Mouse (Mus musculus) left cerebral cortex, postnatal 4 days (tissue): ENCODE data around the gene Gm49711. TPM values are rescaled to one million over a fixed set of nuclear protein-coding genes. Genes with fewer than 3 reads are reported as not detected.
"Not testable (repeated sequence)": the region's sequence is repeated elsewhere in the genome, so short reads cannot be mapped to it uniquely, and the experiment has no call there.

Source experiments
- DNase-seq: peaks from one replicate; pipeline ENCODE4 v3.0.0-alpha.2; 2022
- intact Hi-C: fragments of 180-260 bp; cut with DNase I; formaldehyde crosslinking; loops from one replicate; pipeline ENCODE4 v1.15.1; 2025
- total RNA-seq, 2 experiments: library from RNA; stranded (reverse); gene quantifications; 2 replicates each; pipeline ENCODE4 v1.2.3; 2021

Gene Gm49711
- total RNA-seq, 2 experiments from 2014 or later = 0.36 to 0.52 TPM

DNA sequence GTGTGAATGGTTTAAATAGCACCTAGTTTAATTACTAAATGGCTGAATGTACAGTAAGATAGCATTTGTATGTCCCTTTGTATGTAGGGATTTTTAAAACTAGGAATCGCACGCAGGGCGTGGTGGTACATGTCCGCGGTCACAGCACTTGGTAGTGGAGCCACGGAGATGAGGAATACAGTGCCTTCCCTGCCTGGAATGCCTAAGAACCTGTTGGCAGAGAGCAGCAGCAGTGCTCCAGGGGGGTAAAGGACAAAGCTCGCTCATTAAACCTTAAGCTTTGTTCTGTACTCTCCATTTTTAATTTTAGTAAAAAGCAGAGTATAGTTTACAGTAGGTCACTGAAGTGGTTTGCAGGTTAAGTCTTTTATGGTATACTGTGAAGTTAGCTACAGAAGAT lies 3.5 kb downstream of the Gm49711 start:
- intact Hi-C loops = no loop called here
- no peak for DNase-seq

DNA sequence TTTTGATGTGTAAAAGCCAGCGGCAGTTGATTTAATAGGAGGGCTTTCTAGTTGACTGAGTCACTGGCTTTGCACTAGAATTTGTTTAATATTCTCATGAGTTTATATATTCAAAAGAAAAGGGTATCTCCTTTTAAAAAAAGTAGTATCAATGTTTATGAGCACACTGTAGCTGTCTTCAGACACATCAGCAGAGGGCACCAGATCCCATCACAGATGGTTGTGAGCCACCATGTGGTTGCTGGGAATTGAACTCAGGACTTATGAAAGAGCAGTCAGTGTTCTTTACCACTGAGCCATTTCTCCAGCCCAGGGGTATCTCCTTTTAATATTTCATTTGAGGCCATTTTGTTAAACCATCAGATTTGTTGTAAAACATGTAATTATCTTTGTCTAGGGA lies 4.7 kb downstream of the Gm49711 start:
- DNase-seq = no peak
- intact Hi-C loops = no loop called here

DNA sequence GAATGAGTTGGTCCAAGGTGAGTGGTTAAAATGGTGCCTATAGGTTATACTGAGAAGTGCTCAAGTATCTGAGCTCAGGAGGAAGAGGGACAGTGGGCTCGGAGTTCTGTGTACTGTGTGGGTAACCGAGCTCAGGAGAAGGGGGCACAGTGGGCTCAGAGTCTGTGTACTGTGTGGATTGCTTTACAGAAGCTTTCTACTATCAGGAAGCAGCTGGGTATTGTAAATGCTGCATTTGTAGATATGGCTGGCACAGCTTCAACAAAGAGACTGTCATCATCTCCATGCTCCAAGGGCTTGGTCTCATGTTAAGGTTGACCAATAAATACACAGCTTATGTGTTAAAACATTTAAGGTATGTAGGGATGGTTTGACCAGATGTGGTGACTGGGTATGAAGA lies 6.7 kb downstream of the Gm49711 start:
- intact Hi-C loops = no loop called here
- DNase-seq = no peak

DNA sequence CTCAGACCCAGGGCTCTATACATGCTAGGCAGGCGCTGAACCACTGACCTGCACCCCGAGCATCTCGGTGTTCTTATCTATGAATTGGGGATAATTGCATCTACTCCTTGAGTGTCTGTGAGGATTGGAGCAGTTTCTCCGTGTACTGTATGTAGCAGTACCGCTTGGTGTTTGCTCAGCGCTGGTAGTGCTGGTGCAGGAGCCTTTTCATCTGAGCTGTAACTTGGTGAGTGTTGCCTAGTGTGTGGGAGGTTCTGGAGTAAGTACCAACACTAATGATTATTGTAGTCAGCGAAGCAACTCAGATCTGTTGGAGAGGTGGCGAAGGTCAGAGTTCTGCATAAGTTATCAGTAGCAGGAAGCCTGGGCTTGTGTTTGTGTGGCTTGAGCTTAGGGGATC lies 12.2 kb downstream of the Gm49711 start:
- no peak for DNase-seq
- intact Hi-C loops = no loop called here

DNA sequence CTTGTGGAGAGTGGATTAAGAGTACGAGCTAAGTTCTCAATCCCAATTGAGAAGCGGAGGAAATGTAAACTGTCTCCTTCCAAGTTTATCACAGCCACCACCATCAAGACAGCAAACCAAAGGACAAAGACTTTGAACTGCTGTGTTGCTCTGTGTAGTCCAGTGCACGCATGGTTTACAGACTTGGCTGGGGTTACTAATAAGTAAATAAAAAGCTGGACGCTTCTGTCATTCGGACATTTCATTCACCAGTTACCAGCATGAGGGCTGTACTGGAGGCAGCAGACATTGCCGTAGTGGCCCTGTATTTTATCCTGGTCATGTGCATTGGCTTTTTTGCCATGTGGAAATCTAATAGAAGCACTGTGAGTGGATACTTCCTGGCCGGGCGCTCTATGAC lies 18.7 kb downstream of the Gm49711 start:
- intact Hi-C loops = no loop called here
- DNase-seq = no peak

DNA sequence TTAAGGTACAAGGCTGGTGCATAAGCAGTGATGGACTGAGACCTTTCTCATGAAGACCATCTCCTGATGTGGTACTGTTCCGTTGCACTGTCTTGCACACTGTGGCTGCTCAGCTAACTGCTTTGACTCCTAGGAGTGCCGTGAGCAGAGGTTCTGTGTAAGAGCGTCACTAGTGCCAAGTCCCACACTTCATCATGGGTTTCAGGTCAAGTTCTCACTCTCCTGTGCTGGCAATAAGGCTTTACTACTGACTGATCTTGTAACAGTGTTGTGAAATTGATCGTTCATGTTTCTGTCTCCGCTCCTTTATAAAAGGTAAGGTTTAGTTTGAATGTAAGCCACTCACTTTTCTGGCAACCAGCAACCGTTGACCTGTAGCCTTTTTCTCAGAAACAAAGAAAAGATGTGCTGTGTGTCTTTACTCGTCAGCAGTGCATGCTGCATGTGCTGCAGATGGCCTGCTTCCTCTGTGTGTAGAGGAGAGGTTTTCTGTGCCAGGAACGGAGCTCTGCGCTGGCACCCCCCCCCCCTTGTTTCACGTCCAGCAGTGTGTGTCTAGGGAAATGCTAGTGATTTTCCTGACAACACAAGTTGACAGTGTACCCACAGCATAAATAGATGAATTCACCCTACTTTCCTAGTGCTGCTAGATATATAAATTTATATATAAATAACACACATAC lies 25.8 kb downstream of the Gm49711 start:
- no peak for DNase-seq
- intact Hi-C loops = no loop called here

DNA sequence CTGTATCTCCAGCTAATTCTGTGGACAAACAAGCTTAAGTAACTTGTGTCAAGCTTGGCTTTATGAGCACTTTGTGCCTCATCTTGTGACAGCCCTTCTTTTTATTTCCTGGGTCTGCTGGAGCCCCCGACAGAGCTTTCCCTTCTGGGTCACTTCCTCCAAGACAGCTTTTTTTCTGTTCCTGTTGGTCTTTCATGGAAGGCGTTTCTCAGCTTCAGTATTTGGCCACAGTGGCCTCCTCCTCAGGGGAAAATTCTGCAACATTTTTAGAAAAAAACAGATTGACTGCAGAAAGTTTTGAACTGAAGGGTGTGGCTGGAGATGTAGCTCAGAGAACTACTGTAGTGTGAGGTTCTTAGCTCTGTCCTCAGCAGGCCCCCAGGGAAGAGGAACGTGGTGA lies 31.1 kb downstream of the Gm49711 start:
- intact Hi-C loops = no loop called here
- DNase-seq = no peak

DNA sequence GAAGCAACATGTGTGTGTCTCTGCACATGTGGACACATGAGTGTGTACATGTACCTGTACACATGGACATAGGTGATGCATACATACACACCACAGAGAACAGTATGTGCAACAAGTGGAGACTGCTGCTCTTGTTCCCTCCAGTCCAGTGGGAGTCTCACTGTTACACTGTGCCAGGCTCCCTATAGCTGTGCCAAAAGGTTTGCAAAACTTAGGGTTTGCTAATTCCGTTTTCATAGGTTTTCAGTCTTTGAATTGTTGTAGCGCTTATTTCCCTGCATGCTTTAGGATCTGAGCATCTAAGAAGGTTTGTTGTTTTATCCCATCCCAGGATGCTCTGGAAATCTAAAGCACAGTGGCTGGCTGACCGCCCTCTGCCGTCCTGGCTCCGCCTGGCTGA lies 33.8 kb downstream of the Gm49711 start:
- DNase-seq = no peak
- intact Hi-C loops = no loop called here

DNA sequence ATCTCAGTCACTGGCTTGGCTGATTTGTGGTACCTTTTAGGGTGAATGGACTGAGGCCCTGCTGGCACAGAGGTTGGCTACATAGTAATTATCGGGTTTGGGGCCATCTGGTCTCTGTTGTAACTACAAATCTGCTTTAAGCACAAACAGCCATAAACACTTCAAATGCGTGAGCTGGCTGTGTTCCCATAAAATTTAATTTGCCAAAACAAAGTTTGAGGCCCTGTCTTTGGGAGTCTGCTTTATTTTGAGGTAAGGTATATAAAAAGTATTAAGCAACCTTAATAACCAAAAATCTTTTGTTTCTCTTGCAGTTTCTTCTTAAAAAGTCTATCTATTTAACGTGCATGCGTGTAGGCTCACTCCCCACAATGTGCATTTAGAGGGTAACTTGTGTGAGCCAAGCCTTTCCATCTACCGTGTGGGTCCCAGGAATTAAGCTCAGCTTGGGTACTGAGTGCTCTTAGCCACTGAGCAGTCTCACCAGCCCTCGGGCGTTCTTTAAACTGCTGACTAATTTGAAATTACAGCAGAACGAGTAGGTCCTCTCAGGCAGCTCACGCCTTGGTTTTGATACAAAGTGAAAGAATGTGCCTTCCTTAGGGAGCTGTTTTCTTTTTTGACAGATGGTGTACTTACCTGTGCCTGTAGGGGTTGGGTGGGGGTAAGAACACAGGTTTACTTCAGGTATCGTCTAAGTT lies 40.4 kb downstream of the Gm49711 start:
- DNase-seq = no peak
- intact Hi-C loops = no loop called here

DNA sequence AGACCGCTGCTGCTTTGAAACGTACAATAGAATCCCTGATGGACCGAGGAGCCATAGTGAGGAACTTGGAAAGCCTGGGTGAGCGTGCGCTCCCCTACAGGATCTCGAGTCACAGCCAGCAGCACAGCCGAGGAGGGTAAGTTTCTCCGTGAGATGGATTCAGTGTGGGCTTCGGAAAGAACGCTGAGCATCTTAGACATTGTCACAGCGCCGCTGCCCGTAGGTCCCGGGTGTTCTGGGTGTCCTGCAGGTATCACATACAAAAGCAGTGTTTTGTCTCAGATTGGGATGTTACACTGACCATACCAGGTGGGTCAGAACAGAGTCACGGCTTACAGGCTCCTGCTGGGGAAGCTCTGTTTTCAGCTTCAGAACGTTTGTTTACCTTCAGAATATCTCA lies 41.5 kb downstream of the Gm49711 start:
- intact Hi-C loops = no loop called here

DNA sequence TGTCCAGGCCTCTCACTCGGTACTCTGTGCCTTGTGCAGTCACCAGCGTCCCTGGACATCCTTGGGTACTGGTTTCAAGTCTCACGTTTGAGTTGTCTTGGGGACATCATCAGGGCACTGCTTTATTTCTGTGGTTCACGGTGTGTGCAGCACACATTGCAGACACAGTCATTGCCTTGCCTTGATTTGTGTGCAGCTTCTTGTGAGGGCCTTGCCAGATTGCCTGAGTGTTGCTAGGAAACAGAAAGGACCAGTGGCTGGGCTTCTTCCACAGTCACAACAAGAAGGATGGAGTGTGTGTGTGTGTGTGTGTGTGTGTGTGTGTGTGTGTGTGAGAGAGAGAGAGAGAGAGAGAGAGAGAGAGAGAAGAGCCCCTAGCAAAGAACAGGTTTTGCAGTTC lies 42.0 kb downstream of the Gm49711 start:
- DNase-seq = no peak
- intact Hi-C loops = no loop called here

More for the DNA sequence above, 41.5 kb downstream of the Gm49711 start:
- DNase-seq = no peak

DNA sequence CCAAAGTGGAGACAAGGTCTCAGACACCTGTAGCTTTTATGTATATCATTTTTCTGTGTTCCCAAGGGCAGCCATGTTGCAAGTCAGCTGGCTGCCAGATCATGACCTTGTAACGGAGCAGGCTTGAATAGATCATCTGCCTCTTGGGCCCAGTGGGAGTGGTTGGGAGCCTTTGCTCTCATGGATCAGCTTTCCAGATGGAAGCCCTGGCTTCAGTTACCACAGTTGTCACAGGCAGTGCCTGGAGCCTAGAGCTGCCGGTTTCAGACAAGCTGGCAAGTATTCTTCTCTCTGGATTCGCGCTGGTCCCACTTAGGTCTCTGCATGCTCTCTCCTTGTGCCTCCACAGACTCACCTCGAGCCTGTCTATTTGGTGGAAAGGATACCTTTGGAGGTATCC lies 44.0 kb downstream of the Gm49711 start:
- no peak for DNase-seq
- intact Hi-C loops = no loop called here

DNA sequence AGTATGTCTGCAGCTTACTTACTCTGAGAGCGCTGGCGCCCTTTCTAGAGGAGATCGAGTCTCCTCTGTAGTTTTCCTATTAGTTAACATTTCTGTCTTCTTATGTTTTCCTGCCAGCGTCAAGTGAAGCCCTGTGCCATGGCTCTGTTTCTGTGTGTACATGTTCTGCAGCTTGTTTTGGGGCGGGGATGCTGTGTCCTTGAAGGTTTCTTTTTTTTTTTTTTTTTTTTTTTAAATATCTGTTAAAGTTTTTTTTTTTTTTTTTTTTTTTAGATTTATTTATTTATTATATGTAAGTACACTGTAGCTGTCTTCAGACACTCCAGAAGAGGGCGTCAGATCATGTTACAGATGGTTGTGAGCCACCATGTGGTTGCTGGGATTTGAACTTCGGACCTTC lies 44.8 kb downstream of the Gm49711 start:
- DNase-seq, intact Hi-C loops: not testable (repeated sequence)

DNA sequence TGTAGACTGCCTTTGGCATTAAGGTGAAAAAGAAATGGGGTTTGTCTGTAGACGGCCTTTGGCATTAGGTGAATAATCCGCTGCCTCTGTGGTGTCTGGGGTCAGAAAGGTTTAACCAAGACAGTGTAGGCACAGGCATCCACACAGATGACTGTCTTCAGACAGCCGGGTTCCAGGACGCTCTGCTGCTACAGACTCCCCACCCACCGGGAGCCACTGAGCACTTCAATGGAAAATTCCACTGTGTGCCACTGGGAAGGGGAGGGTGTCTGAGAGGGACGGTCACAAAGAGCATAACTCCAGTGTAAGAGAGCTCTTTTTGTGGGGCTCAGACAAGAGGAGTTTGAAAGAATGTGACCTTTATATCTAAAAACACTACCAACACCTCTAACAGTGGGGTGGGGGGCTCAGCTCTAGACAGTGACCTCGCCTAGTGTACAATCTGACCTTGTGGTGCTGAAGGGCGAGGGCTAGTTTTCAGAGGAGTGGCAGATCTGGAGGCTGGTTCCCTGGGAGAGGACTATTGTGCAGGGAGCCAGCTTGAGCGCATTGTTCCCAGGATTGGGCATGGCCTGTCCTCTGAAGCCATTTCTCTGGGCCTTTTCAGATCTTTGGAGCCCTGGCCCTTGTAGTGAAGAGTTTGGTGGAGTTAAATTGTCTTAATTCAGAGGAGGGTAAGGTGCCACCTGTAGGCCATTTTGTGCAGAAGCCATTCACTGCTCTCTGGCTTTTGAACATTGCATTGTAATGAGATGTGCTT lies 45.6 kb downstream of the Gm49711 start:
- no peak for DNase-seq
- intact Hi-C loops = no loop called here

DNA sequence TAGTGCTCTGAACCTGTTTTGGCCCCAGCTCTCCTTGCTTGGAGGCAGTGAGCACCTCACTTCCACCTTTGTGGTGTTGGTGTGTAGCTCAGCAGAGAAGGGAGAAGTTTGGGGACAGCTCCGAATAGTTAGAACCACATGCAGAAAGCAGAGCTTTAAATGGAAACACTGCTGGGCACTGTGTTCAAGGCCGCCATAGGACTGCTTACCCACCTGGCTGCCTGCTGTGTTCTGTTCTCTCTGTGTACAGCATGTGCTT lies 46.1 kb downstream of the Gm49711 start:
- DNase-seq = no peak
- intact Hi-C loops = no loop called here

DNA sequence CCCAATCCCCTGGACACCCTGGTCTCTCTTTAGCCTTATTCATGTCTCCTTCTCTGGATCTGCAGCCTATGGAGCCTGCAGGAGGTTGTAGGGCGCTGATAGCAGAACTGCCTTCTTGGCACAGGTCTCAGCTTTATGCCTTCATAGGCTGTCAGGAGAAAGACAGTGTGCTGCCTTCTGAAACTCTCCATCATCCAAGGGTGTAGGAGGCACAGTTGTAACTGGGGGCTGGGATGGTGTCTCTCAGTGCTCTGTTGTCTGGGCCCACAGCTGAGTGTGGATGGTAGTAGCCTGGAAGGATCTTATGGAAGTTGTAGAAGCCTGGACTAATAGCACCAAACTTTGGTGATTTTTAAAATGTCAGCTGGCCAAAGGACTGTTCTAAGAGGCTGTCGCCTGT lies 46.8 kb downstream of the Gm49711 start:
- no peak for DNase-seq
- intact Hi-C loops = no loop called here

DNA sequence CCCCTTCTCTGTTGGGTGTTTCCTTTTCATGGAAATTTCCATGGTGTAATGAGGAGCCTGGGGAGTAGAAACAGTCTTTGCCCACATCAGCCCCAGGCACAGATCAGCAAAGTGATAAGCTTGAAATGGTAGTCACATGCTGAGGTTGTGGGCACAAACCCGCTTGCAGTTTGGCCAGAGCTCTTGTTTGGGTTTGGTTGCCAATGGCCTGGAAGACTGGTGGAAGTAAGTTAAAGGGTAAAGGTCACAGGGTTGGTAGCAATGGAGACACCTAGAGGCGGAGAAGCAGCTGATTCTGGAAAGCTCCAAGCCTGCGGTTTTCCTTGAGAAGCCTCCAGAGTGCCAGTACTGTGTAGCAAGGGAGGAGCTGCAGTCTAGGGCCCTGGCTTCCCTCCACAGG lies 47.5 kb downstream of the Gm49711 start:
- DNase-seq = no peak
- intact Hi-C loops = no loop called here

DNA sequence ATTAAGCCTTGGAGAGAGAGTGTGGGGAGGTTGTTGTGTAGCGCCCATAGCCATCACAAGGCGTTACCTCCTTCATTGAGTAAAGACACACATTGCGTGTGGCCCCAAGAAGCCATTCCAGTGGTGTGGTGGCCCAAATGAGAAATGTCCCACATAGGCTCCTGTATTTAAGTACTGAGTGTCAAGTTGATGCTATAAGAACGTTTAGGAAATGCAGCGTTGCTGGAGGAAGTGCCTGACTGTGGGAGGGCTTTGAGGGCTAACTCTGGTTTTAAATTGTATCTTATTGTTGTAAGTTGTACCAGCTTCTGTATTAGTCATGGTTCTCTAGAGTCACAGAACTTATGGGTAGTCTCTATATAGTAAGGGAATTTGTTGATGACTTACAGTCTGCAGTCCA lies 49.2 kb downstream of the Gm49711 start:
- no peak for DNase-seq
- intact Hi-C loops = no loop called here

DNA sequence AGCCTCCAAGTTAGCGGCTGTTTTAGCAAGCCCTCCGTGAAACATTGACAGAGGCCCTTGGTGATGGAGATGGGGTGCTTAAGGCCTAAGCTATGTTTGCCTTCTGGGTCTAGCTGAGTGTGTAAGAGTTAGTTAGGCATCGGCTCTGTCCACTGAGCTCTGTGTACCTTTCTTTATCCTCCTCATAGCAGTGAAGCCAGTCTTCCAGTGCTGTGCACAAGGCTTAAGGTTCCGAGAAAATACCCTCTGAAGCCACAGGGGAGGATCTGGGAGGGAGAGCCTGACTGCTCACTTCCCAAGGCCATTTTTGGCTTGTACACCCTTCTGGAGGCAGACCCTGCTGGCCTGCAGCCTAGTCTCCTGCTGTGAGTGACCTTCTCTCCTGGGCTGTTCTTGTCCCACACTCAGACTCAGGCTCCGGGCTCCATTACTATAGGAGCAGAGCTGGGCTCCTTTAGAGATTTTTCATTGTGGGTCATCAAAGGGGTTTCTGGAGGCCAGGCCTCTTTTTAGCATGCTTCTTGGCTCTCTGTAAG lies 56.7 kb downstream of the Gm49711 start:
- intact Hi-C loops = no loop called here
- peak; percentile 53 for DNase-seq

DNA sequence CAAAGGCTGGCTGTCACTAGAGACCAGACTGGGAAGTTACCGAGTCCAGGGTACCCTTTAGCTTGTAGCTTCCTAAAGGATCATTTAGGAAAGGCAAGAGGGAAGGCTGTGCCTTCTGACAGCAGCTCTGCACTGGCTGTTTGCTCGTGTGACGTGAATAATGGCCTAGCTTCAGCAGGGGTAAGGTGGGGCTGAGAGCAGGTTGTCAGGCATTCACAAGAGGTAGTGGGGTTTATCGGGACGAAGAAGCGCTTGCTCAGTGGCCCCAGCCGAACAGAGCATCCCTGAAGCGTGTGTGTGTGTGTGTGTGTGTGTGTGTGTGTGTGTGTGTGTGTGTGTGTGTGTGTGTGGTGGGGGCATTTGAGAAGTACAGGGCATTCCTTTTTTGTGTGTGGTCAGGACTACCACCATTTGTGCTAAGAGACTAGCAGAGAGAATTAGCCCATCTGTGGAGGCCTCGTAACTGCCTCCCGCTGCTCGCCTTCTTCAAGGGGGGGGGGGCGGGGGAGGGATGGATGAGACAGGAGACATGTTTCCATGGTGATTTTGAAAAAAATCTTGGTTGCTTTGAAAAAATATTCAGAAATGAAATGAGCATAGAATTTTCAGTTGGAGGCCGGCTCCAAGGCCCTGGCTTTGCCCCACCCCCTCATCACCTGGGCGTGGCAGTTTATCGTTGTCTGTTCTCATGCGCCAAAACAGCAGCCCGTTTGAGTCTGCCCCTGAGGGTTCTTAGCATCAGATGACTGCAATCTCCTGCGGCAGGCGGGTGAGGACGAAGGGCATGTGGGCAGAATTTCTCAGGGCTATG lies 57.7 kb downstream of the Gm49711 start:
- intact Hi-C loops = no loop called here

More for the DNA sequence above, 57.7 kb downstream of the Gm49711 start:
- DNase-seq = peak; percentile 44
